Mouse (Mus musculus) embryonic stem cell, embryonic (primary cell): Measurements from ENCODE around the gene Rec114.

Experiments used
- CTCF ChIA-PET, 4 experiments: fragments of 300-600 bp in 2 of 4; fragments of 350-600 bp in 2 of 4; sonication (Branson Sonifier 250); formaldehyde crosslinking; loops; one replicate each; lab custom pipeline; 2022; ENCODE audit warnings: inconsistent platforms in 2 of 4; lab: Charles Lee
- POLR2A ChIA-PET, 4 experiments: fragments of 300-600 bp in 2 of 4; fragments of 350-600 bp in 2 of 4; sonication (Branson Sonifier 250); formaldehyde crosslinking; loops; one replicate each; lab custom pipeline; 2022; ENCODE audit warnings: antibody characterized with exemption in 4 of 4, inconsistent platforms in 1 of 4; lab: Charles Lee

Gene Rec114

GRCm38 (mm10) chr9:58688076-58688475 lies 55.7 kb downstream of the Rec114 start:
- POLR2A ChIA-PET: interaction anchor here in 1 of 4 experiments (0.6 kb wide), 1 partner anchor 296 kb away, joined by 3 read pairs; no protein-coding TSS in a partner anchor
- CTCF ChIA-PET: interaction anchor here in 1 of 4 experiments (0.6 kb wide), 1 partner anchor 15 kb away, joined by 3 read pairs; no protein-coding TSS in a partner anchor

- ChIA-PET POLR2A (interaction anchor here in 1 of 4 experiments (0.7 kb wide), 1 partner anchor 12 kb away, joined by 3 read pairs; no protein-coding TSS in a partner anchor), CTCF (no interaction called here)
These were observed 58.5 kb downstream of the Rec114 start for GRCm38 (mm10) chr9:58685290-58685689.

GRCm38 (mm10) chr9:58683372-58683771 lies 60.4 kb downstream of the Rec114 start:
- CTCF ChIA-PET: no interaction called here
- POLR2A ChIA-PET: interaction anchor here in 1 of 4 experiments (1.1 kb wide), 1 partner anchor 32 kb away, joined by 3 read pairs; no protein-coding TSS in a partner anchor

GRCm38 (mm10) chr9:58682106-58682505 lies 61.7 kb downstream of the Rec114 start:
- CTCF ChIA-PET: interaction anchor here in 3 of 4 experiments (0.6 kb wide), 3 partner anchors 28 to 850 kb away, joined by 3 to 5 read pairs (median 3); no protein-coding TSS in a partner anchor
- POLR2A ChIA-PET: no interaction called here

- CTCF ChIA-PET: interaction anchor here in 2 of 4 experiments (0.6 kb wide), 2 partner anchors 352 to 558 kb away, joined by 4 to 5 read pairs; no protein-coding TSS in a partner anchor
- POLR2A ChIA-PET: interaction anchor here in 1 of 4 experiments (0.6 kb wide), 1 partner anchor 34 kb away, joined by 3 read pairs; no protein-coding TSS in a partner anchor
These were observed 62.4 kb downstream of the Rec114 start for GRCm38 (mm10) chr9:58681411-58681810.

GRCm38 (mm10) chr9:58675371-58675770 lies 68.4 kb downstream of the Rec114 start:
- ChIA-PET CTCF (interaction anchor here in 3 of 4 experiments (0.8 to 1.9 kb wide), 3 partner anchors 13 to 35 kb away, joined by 3 to 7 read pairs (median 3); no protein-coding TSS in a partner anchor), POLR2A (interaction anchor here in 2 of 4 experiments (0.6 to 1.7 kb wide), 6 partner anchors 13 to 285 kb away, joined by 3 to 6 read pairs (median 4); partner anchors contain the start of gene Nptn (in 1 of the 2))

- POLR2A ChIA-PET: interaction anchor here in 2 of 4 experiments (0.6 to 1.7 kb wide), 7 partner anchors 13 to 617 kb away, joined by 3 to 6 read pairs (median 4); partner anchors contain the start of genes Adpgk (in 1 of the 2) and Nptn (in 1 of the 2)
- CTCF ChIA-PET: interaction anchor here in 2 of 4 experiments (0.5 to 1.9 kb wide), 3 partner anchors 13 to 121 kb away, joined by 3 to 7 read pairs (median 3); no protein-coding TSS in a partner anchor
These were observed 69.0 kb downstream of the Rec114 start for GRCm38 (mm10) chr9:58674736-58675135.

- POLR2A ChIA-PET: interaction anchor here in 2 of 4 experiments (0.6 to 1.5 kb wide), 5 partner anchors 11 to 752 kb away, joined by 3 to 4 read pairs (median 3); no protein-coding TSS in a partner anchor
These were observed 71.3 kb downstream of the Rec114 start for GRCm38 (mm10) chr9:58672474-58672873.

GRCm38 (mm10) chr9:58669819-58670218 lies 73.9 kb downstream of the Rec114 start:
- POLR2A ChIA-PET: interaction anchor here in 1 of 4 experiments (1.0 to 1.8 kb wide), 4 partner anchors 9 to 140 kb away, joined by 3 to 4 read pairs (median 3); no protein-coding TSS in a partner anchor
- CTCF ChIA-PET: interaction anchor here in 3 of 4 experiments (0.6 to 1.5 kb wide), 5 partner anchors 8 to 797 kb away, joined by 3 to 4 read pairs (median 4); no protein-coding TSS in a partner anchor

More at GRCm38 (mm10) chr9:58672474-58672873, 71.3 kb downstream of the Rec114 start:
- CTCF ChIA-PET: interaction anchor here in 3 of 4 experiments (0.6 to 1.6 kb wide), 3 partner anchors 16 to 96 kb away, joined by 3 to 4 read pairs (median 3); no protein-coding TSS in a partner anchor

GRCm38 (mm10) chr9:58669071-58669470 lies 74.7 kb downstream of the Rec114 start:
- POLR2A ChIA-PET: interaction anchor here in 1 of 4 experiments (1.0 to 1.8 kb wide), 3 partner anchors 8 to 141 kb away, joined by 3 to 5 read pairs (median 4); no protein-coding TSS in a partner anchor

GRCm38 (mm10) chr9:58668171-58668570 lies 75.6 kb downstream of the Rec114 start:
- POLR2A ChIA-PET: interaction anchor here in 1 of 4 experiments (1.1 kb wide), 2 partner anchors 10 to 28 kb away, joined by 3 to 5 read pairs; no protein-coding TSS in a partner anchor
- CTCF ChIA-PET: interaction anchor here in 3 of 4 experiments (1.2 to 1.9 kb wide), 4 partner anchors 16 to 206 kb away, joined by 3 to 5 read pairs (median 4); no protein-coding TSS in a partner anchor

More at GRCm38 (mm10) chr9:58669071-58669470, 74.7 kb downstream of the Rec114 start:
- CTCF ChIA-PET: interaction anchor here in 3 of 4 experiments (0.5 to 1.5 kb wide), 5 partner anchors 17 to 1483 kb away, joined by 3 to 4 read pairs (median 3); no protein-coding TSS in a partner anchor

- ChIA-PET POLR2A (interaction anchor here in 1 of 4 experiments (0.6 to 0.7 kb wide), 2 partner anchors 147 to 608 kb away, joined by 3 to 6 read pairs; no protein-coding TSS in a partner anchor), CTCF (interaction anchor here in 3 of 4 experiments (0.6 to 1.9 kb wide), 4 partner anchors 15 to 132 kb away, joined by 3 to 5 read pairs (median 4); no protein-coding TSS in a partner anchor)
These were observed 76.5 kb downstream of the Rec114 start for GRCm38 (mm10) chr9:58667244-58667643.

GRCm38 (mm10) chr9:58666191-58666590 lies 77.6 kb downstream of the Rec114 start:
- ChIA-PET CTCF (no interaction called here), POLR2A (no interaction called here)

- ChIA-PET CTCF (no interaction called here), POLR2A (interaction anchor here in 1 of 4 experiments (1.1 to 1.3 kb wide), 2 partner anchors 111 to 199 kb away, joined by 3 read pairs; no protein-coding TSS in a partner anchor)
These were observed 78.3 kb downstream of the Rec114 start for GRCm38 (mm10) chr9:58665492-58665891.

- CTCF ChIA-PET: interaction anchor here in 1 of 4 experiments (0.7 to 2.1 kb wide), 3 partner anchors 10 to 266 kb away, joined by 3 to 12 read pairs (median 4); no protein-coding TSS in a partner anchor
- POLR2A ChIA-PET: interaction anchor here in 1 of 4 experiments (2.3 kb wide), 1 partner anchor 12 kb away, joined by 6 read pairs; no protein-coding TSS in a partner anchor
These were observed 81.0 kb downstream of the Rec114 start for GRCm38 (mm10) chr9:58662791-58663190.

- CTCF ChIA-PET: interaction anchor here (0.5 to 2.1 kb wide), 17 partner anchors 9 to 604 kb away, joined by 3 to 12 read pairs (median 4); partner anchors contain the start of gene Rec114 (in 1 of the 4)
These were observed 81.8 kb downstream of the Rec114 start for GRCm38 (mm10) chr9:58662007-58662406.

GRCm38 (mm10) chr9:58660673-58661072 lies 83.1 kb downstream of the Rec114 start:
- ChIA-PET CTCF (interaction anchor here in 3 of 4 experiments (0.6 to 2.1 kb wide), 4 partner anchors 10 to 946 kb away, joined by 4 to 12 read pairs (median 4); no protein-coding TSS in a partner anchor), POLR2A (interaction anchor here in 2 of 4 experiments (0.7 to 2.3 kb wide), 8 partner anchors 9 to 119 kb away, joined by 3 to 6 read pairs (median 3); no protein-coding TSS in a partner anchor)

More at GRCm38 (mm10) chr9:58662007-58662406, 81.8 kb downstream of the Rec114 start:
- POLR2A ChIA-PET: interaction anchor here in 2 of 4 experiments (0.7 to 2.3 kb wide), 8 partner anchors 9 to 120 kb away, joined by 3 to 6 read pairs (median 3); partner anchors contain the start of gene Nptn (in 1 of the 2)
